Mouse (Mus musculus) lung, postnatal 36 days (tissue): ENCODE results near the gene Elob.

Source experiments
- DNase-seq: peaks from one replicate; pipeline ENCODE4 v3.0.0; 2022; ENCODE audit warnings: mixed read lengths

The Elob gene

DNA sequence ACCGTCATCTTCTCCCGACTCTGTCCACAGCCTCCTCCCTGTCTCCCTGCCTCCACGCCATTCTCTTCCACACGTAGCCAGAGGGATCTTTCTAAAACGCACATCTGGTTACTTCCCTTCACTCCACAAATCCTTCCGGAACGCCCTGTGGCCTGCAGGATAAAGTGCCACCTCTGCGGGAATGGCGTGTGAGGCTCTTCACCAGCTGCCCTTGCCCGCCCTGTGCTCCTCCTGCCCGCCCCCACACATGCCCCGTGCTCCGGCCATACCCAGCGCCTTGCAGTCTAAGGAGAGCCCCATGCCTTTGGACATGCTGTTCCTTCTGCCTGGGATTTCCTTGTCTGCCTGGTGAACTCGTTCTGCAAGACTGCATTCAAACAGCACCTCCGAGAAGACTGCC, 5.9 kb downstream of the Elob start:
- DNase-seq: no peak

DNA sequence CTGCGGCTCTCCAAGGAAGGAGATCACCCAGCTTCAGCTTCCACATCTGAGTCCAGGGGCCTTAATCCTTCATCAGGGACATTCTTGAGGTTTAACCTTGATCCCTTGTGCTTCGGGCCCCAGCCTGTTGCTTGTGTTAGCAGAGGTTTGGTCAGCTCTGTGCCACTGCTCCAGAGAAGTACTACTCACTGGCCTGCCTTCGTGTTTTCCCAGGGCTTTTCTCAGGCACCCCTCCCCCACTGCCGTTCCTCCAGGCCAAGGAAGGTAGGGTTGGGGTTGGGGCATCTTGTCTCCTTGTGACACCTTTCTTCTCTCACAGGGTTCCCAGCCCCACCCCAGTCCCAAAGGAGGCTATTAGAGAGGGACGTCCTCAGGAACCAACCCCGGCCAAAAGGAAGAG, 6.8 kb downstream of the Elob start:
- DNase-seq: no peak

DNA sequence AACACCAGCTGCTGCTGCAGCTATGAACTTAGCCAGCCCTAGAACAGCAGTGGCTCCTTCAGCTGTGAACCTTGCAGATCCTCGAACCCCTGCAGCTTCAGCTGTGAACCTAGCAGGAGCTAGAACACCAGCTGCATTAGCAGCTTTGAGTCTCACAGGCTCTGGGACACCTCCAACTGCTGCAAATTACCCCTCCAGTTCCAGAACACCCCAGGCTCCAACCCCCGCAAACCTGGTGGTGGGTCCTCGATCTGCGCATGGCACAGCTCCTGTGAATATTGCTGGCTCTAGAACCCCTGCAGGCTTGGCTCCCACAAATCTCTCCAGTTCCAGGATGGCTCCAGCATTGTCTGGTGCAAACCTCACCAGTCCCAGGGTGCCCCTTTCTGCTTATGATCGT, 8.2 kb downstream of the Elob start:
- DNase-seq: no peak

DNA sequence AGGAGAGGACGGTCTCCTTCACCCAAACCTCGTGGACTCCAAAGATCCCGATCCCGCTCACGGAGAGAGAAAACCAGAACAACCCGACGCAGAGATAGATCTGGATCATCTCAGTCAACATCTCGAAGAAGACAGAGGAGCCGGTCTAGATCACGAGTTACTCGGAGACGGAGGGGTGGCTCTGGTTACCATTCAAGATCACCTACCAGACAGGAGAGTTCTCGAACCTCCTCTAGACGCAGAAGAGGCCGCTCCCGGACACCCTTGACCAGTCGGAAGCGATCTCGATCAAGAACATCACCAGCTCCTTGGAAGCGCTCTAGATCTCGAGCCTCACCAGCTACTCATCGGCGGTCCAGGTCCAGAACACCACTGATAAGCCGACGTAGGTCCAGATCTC, 9.7 kb downstream of the Elob start:
- DNase-seq: no peak

- DNase-seq: no peak
These were observed 10.4 kb downstream of the Elob start for GRCm38 (mm10) chr17:23818579-23818978.

- DNase-seq: no peak
These were observed 13.3 kb downstream of the Elob start for GRCm38 (mm10) chr17:23815641-23816040.

- DNase-seq: no peak
These were observed 21.0 kb downstream of the Elob start for GRCm38 (mm10) chr17:23807918-23808317.

GRCm38 (mm10) chr17:23806867-23807266, 22.1 kb downstream of the Elob start:
- peak; percentile 56 for DNase-seq

GRCm38 (mm10) chr17:23804426-23805085, 24.4 kb downstream of the Elob start:
- peak; percentile 25 for DNase-seq

- peak; percentile 84 for DNase-seq
These were observed 25.4 kb downstream of the Elob start for GRCm38 (mm10) chr17:23803366-23804041.

GRCm38 (mm10) chr17:23802746-23803365, 26.1 kb downstream of the Elob start:
- peak; percentile 99 for DNase-seq

GRCm38 (mm10) chr17:23801627-23802026, 27.3 kb downstream of the Elob start:
- no peak for DNase-seq

DNA sequence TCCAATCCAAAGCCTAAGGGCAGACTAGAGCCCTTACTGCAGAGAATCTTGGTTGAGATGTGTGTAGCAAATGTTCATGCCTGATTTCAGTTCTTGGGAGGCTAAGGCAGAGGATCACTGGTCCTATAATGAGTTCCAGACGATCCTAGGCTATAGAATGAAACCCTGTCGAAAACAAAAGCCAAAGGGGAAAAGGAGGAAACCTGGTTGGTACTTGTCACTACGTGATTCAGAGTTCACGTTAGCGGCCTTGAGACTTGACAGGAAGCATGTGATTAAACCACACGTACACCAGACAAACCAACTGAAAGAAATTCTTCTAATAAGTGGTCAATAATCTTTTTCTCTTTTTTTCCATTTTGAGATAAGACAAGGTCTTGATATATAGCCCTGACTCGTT, 31.6 kb downstream of the Elob start:
- DNase-seq: no peak

GRCm38 (mm10) chr17:23795323-23795722, 33.6 kb downstream of the Elob start:
- no peak for DNase-seq

DNA sequence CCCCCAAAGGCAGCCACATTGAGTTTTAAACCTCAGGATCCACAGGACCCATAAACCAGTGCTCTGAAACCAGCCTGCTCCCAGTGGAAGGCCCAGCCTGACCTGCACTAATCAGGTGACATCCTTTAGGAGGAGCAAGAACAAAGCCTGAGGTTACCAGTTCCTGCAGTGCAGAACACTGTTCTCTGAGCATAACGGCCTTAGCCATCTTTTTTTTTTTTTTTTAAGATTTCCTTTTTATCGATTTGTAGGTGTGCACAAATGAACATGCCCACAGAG, 37.9 kb downstream of the Elob start:
- DNase-seq: no peak

DNA sequence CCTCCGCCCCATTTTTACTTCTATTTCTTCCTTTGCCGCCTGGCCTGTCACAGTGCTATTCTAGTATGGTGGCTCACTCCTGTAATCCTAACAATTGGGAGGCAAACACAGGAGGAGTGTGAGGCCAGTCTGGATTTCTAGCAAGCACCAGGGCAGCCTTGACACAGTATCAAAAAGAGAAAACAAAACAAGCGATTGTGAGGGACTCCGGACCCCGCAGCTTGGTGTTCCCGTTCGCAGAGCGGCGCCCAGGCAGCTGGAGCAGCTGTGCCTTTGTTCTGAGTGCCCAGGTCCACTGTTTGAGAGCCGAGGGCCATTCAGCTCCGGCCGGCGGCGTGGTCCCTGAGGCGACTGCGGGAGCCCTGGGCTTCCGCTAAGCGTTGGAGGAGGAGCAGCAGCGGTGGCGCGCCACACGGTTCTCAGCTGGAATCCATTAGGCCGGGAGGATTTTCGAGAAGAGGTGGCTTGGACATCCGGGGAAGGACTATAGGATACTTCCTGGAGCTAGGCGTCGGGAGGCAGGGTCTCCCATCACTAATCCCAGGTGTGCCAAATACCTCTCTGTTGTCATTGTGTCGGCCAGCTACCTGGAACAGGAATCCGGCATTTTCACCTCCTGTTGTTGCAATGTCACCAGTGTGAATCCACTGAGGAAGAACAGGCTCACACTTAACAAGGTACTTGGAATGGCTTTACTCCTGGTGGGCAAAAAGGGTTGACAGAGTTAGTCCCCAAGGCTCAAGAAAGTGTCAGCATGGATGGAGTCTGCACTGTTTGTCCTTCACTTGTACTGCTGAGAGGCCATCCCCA, 38.5 kb downstream of the Elob start, which contains the start of gene Srrm2:
Gene Srrm2, plus strand, starts transcription at position 264 of the 810 bp plus-strand sequence.
- peak; percentile 62 for DNase-seq

DNA sequence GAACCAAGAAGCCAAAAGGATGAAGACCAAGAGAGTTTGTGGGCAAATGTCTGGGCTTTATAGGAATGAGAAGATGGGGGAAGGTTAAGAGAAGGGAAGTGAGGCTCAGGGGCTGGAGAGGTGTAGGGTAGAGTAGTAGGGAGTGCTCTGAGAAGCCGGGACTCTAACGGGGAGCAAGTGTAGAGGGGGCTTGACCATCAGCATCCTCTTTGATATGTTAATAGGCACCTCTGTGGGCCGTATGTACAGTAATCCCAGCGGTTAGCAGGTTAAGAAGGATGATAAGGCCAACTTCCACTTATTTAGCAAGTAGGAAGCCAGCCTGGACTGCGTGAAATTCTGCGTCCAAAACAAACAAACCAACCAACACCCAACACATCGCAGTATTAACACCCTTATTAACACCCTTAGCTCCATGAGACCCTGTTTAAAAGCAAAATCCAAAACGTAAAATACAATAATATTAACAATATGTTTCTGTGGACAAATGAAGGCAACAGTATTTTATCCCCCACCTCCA, 39.1 kb downstream of the Elob start:
- DNase-seq: no peak

GRCm38 (mm10) chr17:23788973-23789372, 40.0 kb downstream of the Elob start:
- DNase-seq: no peak

- DNase-seq: peak; percentile 17
These were observed 42.4 kb downstream of the Elob start for GRCm38 (mm10) chr17:23786510-23786931.

GRCm38 (mm10) chr17:23785561-23786471, 43.1 kb downstream of the Elob start, which contains the start of gene Flywch2:
Flywch2 (minus strand) TSS chr17:23786081.
- DNase-seq: peak; percentile 90

- DNase-seq: no peak
These were observed 45.6 kb downstream of the Elob start for GRCm38 (mm10) chr17:23783352-23783751.

DNA sequence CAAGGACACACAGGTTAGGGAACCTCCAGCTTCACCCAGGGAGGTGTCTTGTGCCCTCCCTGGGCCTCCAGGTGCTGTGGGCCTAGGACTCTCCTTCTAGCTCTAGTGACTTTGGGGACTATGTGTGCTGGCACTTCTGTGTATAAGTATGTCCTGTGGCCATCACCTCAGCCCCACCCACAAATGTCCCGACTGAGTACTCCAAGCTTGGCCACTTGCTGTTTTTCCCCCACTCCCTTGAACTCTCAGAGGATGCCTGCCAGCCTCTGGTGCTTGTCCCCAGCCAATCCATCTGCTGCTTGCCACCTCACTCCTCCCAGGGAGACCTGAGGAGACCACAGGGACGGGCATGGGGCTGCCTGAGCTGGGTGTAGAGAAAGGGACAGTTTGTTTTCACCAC, 50.5 kb downstream of the Elob start:
- peak; percentile 47 for DNase-seq
